Mouse (Mus musculus) CD4-positive, CD25-positive, alpha-beta regulatory T cell, adult 2 months (primary cell): ENCODE results near the gene Krt7.
A peak's percentile ranks its signal among the peaks of the same experiment; 100 is the strongest.

Source experiments
- DNase-seq: peaks from one replicate; pipeline ENCODE4 v3.0.0-alpha.2; 2012; ENCODE audit warnings: low read depth, low spot score

The Krt7 gene

GRCm38 (mm10) chr15:101438555-101438954, 27.7 kb downstream of the Krt7 start, which contains the start of gene Krt87:
Krt87 (minus strand) TSS chr15:101438804.
- no peak for DNase-seq

DNA sequence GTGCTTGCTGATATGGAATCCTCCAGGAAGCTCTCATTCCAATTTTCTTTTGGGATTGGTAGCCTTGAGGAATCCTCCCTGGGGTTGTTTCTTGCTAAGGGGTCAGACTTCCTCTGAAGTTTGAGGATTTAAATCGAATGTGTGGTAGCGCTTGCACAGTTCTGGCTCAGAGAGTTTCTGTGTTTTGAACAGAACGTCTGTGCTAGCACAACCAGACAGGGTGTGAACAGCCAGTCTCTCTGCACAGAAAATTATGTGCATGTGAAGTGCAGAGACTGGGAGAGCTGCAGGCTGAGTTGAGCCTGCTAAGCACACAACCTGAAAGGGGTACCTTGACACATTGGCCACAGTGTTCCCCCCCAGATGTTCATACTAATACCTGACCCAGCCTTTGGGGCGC, 30.0 kb downstream of the Krt7 start:
- DNase-seq: no peak

GRCm38 (mm10) chr15:101446572-101446971, 35.7 kb downstream of the Krt7 start:
- no peak for DNase-seq

GRCm38 (mm10) chr15:101447444-101447843, 36.6 kb downstream of the Krt7 start, which contains the start of gene Krt88:
Krt88 (plus strand) TSS chr15:101447744.
- DNase-seq: no peak

GRCm38 (mm10) chr15:101453093-101453736, 42.4 kb downstream of the Krt7 start:
- peak; percentile 68 for DNase-seq

- no peak for DNase-seq
Observed at GRCm38 (mm10) chr15:101454774-101455173, 43.9 kb downstream of the Krt7 start.

DNA sequence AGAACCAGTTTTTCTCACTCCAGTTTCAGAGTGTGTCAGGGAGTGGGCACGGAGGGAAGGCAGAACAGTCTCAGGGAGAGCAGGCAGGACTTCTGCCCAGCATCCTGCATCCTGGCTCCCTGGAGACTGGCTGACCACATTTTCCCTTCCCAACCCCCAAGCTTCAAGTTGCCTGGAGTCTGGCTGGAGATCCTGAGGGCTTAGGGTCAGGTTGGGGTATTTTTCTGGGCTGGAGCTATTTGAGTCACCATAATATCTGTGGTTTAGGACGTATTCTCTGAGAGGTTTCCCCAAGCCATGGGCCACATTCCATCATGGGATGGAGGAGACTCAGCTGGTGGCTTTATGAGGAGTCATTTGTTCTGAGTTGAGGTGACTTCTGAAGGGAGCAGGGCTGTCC, 44.4 kb downstream of the Krt7 start:
- DNase-seq: no peak

- DNase-seq: no peak
Observed at GRCm38 (mm10) chr15:101455891-101456290, 45.0 kb downstream of the Krt7 start.

- no peak for DNase-seq
Observed at GRCm38 (mm10) chr15:101458361-101458930, 47.6 kb downstream of the Krt7 start.

- peak; percentile 29 for DNase-seq
Observed at GRCm38 (mm10) chr15:101459283-101459682, 48.4 kb downstream of the Krt7 start.

DNA sequence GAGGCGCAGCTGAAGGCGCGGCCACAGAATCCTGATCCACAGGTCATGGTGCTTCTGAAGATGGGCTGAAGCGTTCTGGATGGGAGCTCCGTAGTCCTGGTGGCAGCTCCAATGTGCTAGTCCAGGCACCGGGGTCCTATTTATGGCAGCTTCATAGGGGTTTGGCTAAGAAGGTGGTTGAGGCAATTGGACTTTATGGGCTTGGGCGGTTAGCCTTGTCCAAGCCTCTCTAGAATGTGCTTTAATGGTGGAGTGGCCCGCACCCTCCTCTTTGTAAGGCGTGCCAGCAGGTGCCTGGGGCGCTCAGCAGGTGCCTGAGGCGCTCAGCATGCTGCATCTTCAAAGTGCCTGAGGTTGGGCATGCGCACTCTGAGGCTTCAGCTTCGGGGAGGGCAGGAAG, 52.8 kb downstream of the Krt7 start, which contains the start of gene Krt81:
TSS of gene Krt81 (minus strand) at position 101 of the 400 bp plus-strand sequence.
- DNase-seq: no peak

DNA sequence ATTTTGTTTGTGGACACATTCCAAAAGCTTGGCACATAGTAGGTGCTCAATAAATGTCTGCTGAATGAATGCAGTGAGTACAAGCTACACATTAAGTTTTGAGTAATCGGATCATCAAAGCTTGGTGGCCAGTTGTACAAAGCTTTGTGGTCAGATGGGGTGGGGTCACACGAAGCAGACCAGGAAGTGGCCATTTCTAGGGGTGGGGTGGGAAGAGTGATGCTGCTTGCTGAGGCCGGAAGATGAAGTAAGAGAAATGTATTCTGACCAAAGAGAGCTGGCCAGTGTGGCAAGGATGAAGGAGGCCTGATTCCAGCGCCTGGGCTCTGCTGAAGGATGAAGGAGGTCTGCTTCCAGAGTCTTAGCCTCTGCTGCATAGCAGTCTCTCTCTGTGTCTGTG, 58.2 kb downstream of the Krt7 start:
- no peak for DNase-seq

- no peak for DNase-seq
Observed at GRCm38 (mm10) chr15:101472952-101473528, 62.2 kb downstream of the Krt7 start, which contains the start of gene Krt86. Krt86 (plus strand) TSS chr15:101473478.

DNA sequence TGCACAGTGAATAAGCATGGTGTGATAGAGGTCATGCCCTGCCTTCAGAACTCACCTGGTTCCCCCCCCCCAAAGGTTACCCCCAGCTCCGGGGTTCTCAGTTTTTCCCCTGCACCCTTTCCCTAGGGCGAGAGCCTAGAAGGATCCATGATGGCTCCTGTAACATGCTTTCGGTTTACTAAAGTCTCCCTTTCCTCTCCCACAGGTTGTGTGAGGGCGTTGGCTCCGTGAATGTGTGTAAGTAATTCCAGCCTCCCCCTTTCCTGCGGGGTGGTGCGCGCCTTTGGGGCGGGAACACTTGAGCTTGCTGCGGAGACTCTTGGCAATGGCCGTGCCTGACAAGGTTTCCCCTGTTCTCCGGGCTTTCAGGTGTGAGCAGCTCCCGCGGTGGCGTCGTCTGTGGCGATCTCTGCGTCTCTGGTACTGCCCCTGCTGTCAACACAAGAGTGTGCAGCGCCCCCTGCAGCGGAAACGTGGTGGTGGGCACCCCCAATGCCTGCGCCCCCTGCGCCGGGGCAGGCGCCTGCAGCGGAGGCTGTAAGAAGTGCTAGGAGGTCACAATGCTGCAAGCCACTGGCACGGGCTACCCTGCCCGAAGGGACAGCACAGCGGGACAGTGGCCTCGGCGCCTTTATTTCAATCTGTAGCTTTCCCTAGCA, 68.3 kb downstream of the Krt7 start:
- peak; percentile 72 for DNase-seq

DNA sequence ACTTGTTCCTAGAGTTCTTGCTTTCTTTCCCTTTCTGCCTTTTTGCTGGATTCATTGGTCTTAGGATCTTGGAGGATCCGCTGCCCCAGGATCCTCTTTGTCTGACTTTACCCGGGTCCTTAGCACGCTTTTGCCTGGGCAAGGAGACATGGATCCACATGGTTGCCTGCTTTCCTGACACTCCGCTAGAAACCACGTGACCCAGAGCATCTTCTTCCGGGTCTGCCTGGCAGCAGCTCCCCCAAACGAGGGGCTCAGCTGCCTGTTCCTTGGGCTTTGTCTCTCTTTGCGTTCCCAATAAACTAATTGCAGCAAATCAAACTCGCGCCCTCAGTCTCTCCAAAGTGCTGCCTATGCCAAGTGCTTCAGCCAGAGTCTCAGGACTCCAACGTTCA, 68.8 kb downstream of the Krt7 start:
- peak; percentile 8 for DNase-seq
